Mouse (Mus musculus) spleen, postnatal 10 days (tissue): ENCODE results near the gene Tdgf1.

Experiments used
- DNase-seq, 2 experiments: peaks; one replicate each; pipeline ENCODE4 v3.0.0; 2021 to 2022; ENCODE audit warnings: low spot score in 2 of 2

Gene Tdgf1

DNA sequence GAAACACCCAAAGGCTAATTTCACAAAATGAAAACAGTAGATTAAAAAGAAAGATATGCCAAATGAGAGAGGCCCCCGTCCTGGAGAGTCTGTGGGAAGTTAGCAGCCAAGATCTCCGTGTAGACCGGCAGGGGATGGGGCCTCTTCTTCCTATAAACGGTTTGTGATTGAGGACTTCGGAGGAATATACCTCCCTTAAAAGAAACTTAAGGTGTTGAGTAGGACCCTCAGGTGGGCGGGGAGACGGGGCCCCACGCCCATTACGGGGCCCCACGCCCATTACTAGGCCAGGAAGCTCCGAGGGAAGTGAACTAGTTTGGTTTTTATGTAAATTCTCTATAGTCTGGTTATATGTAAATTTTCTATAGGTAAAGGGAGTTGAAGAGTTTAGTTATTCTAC is at the start of gene Tdgf1:
Tdgf1 (minus strand) TSS at position 233 of the 400 bp plus-strand sequence.
- DNase-seq, result no peak

DNA sequence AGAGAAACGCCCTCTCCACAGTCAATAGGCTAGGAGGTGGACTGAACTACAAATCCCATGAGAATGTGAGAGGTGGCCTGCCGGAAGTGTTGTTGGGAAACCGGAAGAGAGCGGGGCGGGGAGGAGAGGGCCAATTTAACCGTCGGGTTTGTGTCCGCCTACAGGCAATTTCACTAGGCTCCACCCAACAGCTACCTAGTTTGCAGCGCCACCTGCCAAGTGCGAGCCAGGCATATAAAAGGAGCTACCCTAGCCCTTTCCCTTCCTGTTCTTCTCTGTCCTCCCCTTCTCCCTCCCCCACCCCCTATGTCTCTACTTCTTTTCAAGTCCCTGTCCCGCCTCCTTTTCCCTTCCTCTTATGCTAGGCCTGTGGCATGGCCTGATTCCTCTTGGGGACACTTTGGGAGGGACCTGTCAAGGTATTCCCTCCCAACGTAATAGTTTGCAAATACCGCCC is 48.8 kb upstream of the Tdgf1 start:
- DNase-seq, result peak in 1 of 2 experiments; percentile 75

DNA sequence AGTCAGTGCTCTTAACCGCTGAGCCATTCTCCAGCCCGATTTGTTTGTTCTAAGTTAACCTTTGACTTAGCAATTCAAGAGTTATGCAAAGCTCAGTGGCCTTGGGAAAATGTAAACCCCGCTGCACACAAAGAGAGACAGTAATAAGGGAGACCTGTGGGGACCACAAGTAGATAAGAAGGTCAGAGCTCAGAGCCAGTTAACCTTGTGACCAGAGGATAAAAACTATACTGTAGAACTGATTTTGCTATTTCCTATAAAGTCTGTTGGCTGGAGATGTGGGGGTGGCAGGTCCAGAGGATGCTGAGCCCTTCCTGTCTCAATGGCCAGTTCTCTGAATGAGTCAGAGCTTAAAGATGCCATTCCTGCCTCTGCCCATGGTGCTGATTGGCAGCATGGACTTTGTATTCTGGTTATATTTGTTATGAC is 47.3 kb upstream of the Tdgf1 start:
- no peak for DNase-seq

GRCm38 (mm10) chr9:110990204-110990603 is 44.2 kb upstream of the Tdgf1 start, which contains the start of gene Rtp3:
TSS of gene Rtp3 (minus strand) at chr9:110990583.
- DNase-seq, result no peak

GRCm38 (mm10) chr9:110989543-110989942 is 43.6 kb upstream of the Tdgf1 start:
- DNase-seq, result no peak

GRCm38 (mm10) chr9:110989141-110989540 is 43.2 kb upstream of the Tdgf1 start:
- DNase-seq, result no peak

GRCm38 (mm10) chr9:110988078-110988477 is 42.1 kb upstream of the Tdgf1 start:
- DNase-seq, result no peak

GRCm38 (mm10) chr9:110987331-110987730 is 41.4 kb upstream of the Tdgf1 start:
- no peak for DNase-seq

- no peak for DNase-seq
These were observed 40.0 kb upstream of the Tdgf1 start for GRCm38 (mm10) chr9:110985951-110986350.

DNA sequence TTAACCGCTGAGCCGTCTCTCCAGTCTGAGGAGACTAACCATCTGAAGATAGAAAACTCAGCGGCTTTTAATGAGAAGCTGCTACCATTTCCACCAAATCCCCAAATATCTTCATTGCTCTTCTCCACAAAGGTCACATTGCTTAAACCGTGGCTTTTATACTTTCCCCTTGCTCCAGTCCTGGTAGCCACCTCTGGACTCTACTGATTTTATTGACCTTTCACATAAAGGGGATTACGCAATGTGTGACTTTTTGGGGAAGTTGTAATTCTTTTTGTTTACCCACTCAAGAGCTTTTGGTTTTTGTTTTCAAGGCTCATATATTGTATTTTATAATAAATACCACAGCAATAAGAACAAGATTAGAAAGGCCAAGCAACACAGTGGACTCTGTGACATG is 39.6 kb upstream of the Tdgf1 start:
- no peak for DNase-seq

DNA sequence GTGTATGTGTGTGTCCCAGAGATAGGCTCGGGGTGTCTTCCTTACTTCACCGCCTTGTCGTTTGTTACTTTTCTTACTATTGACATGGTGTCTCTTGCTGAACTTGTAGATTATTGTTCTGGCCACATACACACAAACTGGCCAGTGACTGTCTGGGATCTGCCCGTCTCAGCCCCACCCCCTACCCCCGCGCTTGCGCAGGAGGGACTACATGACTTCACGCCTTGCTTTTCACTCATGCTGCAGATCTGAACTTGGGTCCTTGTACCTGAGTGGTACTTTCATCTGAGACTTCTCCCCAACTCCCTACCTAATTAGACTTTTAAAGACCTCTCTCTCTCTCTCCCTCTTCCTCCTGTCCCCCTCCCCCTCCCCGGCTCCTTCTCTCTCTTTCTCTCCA is 38.1 kb upstream of the Tdgf1 start:
- no peak for DNase-seq

DNA sequence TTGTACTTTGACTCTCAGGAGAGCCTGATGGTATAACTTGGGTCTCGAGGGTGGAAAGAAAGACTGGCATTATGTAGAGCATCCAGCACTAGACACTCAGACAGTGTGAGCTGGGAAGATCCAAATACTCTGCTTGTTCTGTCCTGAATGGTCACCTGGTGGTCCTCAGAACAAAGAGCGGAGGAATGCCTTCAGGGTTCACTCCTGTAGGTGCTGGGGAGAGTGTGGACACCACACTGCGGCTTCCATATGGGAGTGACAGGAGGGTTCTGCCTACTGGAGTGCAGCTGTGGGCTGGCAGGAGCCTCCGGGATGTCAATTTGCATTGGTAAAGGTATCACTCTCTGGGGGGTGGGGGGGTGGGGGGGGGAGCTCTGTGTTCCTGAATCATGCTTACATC is 36.4 kb upstream of the Tdgf1 start:
- DNase-seq, result no peak

- DNase-seq, result no peak
These were observed 33.5 kb upstream of the Tdgf1 start for GRCm38 (mm10) chr9:110979411-110979810.

GRCm38 (mm10) chr9:110965910-110966231 is 19.9 kb upstream of the Tdgf1 start:
- no peak for DNase-seq

GRCm38 (mm10) chr9:110965062-110965909 is 19.3 kb upstream of the Tdgf1 start:
- DNase-seq, result peak in 1 of 2 experiments; percentile 51

GRCm38 (mm10) chr9:110963566-110964115 is 17.7 kb upstream of the Tdgf1 start:
- no peak for DNase-seq

- no peak for DNase-seq
These were observed 15.4 kb upstream of the Tdgf1 start for GRCm38 (mm10) chr9:110961386-110961785.

GRCm38 (mm10) chr9:110960230-110961149 is 14.5 kb upstream of the Tdgf1 start:
- no peak for DNase-seq

DNA sequence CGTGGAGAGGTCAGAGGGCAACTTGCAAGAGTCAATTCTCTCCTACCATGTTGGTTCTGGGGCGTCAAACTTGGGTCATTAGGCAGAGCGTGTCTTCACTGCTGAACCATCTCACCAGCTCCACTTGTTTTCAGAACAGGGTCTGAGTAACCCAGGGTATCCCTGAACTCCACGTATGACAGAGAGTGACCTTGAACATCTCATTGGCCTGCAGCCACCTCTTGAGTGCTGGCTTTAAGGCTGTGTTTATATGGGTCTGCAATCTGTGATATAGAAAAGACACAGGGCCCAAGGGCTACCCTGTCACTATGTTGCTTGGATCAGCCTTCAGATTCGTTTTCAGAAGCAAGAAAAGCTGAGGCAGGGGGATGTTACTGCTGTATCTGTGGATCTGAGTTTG is 13.7 kb upstream of the Tdgf1 start:
- DNase-seq, result no peak

GRCm38 (mm10) chr9:110955962-110956361 is 10.0 kb upstream of the Tdgf1 start:
- no peak for DNase-seq

DNA sequence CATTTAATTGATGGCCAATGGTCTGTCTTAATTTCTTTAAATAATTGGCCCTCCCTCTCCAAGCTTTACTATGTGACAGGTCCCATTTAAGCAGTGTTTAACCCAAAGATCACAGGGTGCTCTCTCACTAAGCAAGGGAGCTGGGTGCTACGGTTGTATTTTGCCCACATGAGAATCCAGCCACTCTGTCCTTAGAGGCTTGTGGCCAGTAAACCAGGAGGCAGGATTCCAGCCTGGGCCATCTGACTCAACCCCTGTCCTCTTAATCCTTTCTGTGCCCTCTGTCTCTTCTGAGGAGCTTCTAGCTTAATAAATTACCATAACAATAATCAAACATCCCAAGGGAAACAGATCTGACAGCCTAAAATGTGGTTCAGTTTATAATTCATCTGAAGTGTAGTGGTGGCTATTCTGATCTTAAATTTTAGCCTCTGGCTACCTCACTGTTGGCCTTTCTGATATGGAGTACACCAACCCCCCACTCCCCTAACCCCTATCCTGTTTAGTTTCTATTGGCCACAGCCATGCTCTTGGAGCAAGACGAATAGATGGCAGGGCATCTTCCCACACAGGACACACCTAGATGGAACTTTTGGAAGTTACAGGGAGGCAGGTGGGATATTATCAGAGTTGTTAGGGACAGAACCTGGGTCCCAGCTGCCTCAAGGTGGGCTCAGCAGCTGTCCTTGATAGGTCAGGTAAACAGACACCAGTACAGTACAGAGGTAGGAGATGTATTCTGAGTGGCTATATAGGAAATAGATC is 8.9 kb upstream of the Tdgf1 start:
- no peak for DNase-seq
